Mouse (Mus musculus) liver (tissue): ENCODE results near the gene Tpx2.
A peak's percentile ranks its signal among the peaks of the same experiment; 100 is the strongest.

Source experiments
- DNase-seq: peaks from one replicate; pipeline ENCODE4 v3.0.0-alpha.2; 2020; ENCODE audit warnings: mixed read lengths

Tpx2 gene

GRCm38 (mm10) chr2:152878239-152878638 lies 30.5 kb downstream of the Tpx2 start:
- no peak for DNase-seq

- no peak for DNase-seq
These were observed 33.1 kb downstream of the Tpx2 start for GRCm38 (mm10) chr2:152880898-152881297.

- DNase-seq, result no peak
These were observed 36.4 kb downstream of the Tpx2 start for GRCm38 (mm10) chr2:152884101-152884645.

- no peak for DNase-seq
These were observed 39.5 kb downstream of the Tpx2 start for GRCm38 (mm10) chr2:152887230-152887629.

GRCm38 (mm10) chr2:152888774-152889173 lies 41.0 kb downstream of the Tpx2 start:
- DNase-seq, result no peak

- no peak for DNase-seq
These were observed 48.1 kb downstream of the Tpx2 start for GRCm38 (mm10) chr2:152895834-152896233.

- DNase-seq, result no peak
These were observed 49.2 kb downstream of the Tpx2 start for GRCm38 (mm10) chr2:152896926-152897325.

- no peak for DNase-seq
These were observed 51.2 kb downstream of the Tpx2 start for GRCm38 (mm10) chr2:152899011-152899410.

- no peak for DNase-seq
These were observed 53.5 kb downstream of the Tpx2 start for GRCm38 (mm10) chr2:152901296-152901695.

- DNase-seq, result no peak
These were observed 54.9 kb downstream of the Tpx2 start for GRCm38 (mm10) chr2:152902658-152903057.

- no peak for DNase-seq
These were observed 55.8 kb downstream of the Tpx2 start for GRCm38 (mm10) chr2:152903586-152903985.

GRCm38 (mm10) chr2:152904127-152904643 lies 56.4 kb downstream of the Tpx2 start:
- DNase-seq, result no peak

- DNase-seq, result no peak
These were observed 57.5 kb downstream of the Tpx2 start for GRCm38 (mm10) chr2:152905036-152905829.

- no peak for DNase-seq
These were observed 58.7 kb downstream of the Tpx2 start for GRCm38 (mm10) chr2:152906274-152907037.

- DNase-seq, result no peak
These were observed 59.6 kb downstream of the Tpx2 start for GRCm38 (mm10) chr2:152907114-152907943.

- DNase-seq, result no peak
These were observed 62.1 kb downstream of the Tpx2 start for GRCm38 (mm10) chr2:152909848-152910247.

GRCm38 (mm10) chr2:152911031-152911430 lies 63.3 kb downstream of the Tpx2 start, which contains the start of gene Mylk2:
Gene Mylk2 (plus strand): TSS chr2:152911352.
- DNase-seq, result no peak

- no peak for DNase-seq
These were observed 63.7 kb downstream of the Tpx2 start for GRCm38 (mm10) chr2:152911432-152911831.

GRCm38 (mm10) chr2:152913471-152913870 lies 65.7 kb downstream of the Tpx2 start:
- no peak for DNase-seq

GRCm38 (mm10) chr2:152914310-152915120 lies 66.8 kb downstream of the Tpx2 start:
- peak; percentile 80 for DNase-seq

- no peak for DNase-seq
These were observed 67.7 kb downstream of the Tpx2 start for GRCm38 (mm10) chr2:152915453-152915852.

- no peak for DNase-seq
These were observed 68.3 kb downstream of the Tpx2 start for GRCm38 (mm10) chr2:152916111-152916510.
